Mouse (Mus musculus) heart, embryonic 14.5 days (tissue): ENCODE data around the gene Fam131b. TPM values are rescaled to one million over a fixed set of nuclear protein-coding genes. Genes with fewer than 3 reads are reported as not detected.

Experiments used
- ATAC-seq: fragments of 200-750 bp; cut with Nextera tagmentation; 2 replicates; pipeline ENCODE4 v1.8.0; 2017; ENCODE audit warnings: low read depth, moderate TSS enrichment; ENCODE audit not compliant: insufficient number of reproducible peaks, insufficient read depth, low FRiP score
- H3K27ac ChIP-seq, 2 experiments: fragments of 200-500 bp in 1 of 2; fragments of 300-500 bp in 1 of 2; sonication (generic) in 1 of 2; replicated peaks in 1 of 2; 2 replicates each; pipeline ENCODE4 v1.5.1; 2012 to 2014; ENCODE audit warnings: low read depth in 2 of 2, low read length in 2 of 2, control low read depth in 1 of 2, mild to moderate bottlenecking in 1 of 2, mixed read lengths in 1 of 2; ENCODE audit not compliant: control insufficient read depth in 1 of 2, insufficient read depth in 1 of 2
- H3K27me3 ChIP-seq: fragments of 300-500 bp; sonication (generic); 2 replicates; pipeline ENCODE4 v1.6.1; 2014; ENCODE audit warnings: mild to moderate bottlenecking, low read length, control low read depth; ENCODE audit not compliant: control insufficient read depth, insufficient read depth
- H3K36me3 ChIP-seq: fragments of 300-500 bp; sonication (generic); 2 replicates; pipeline ENCODE4 v1.6.1; 2014; ENCODE audit warnings: mild to moderate bottlenecking, control low read depth, low read length, mixed read lengths; ENCODE audit not compliant: control insufficient read depth, insufficient read depth
- H3K4me1 ChIP-seq, 2 experiments: fragments of 200-500 bp in 1 of 2; fragments of 300-500 bp in 1 of 2; sonication (generic) in 1 of 2; 2 replicates each; pipeline ENCODE4 v1.6.1; 2012 to 2014; ENCODE audit warnings: low read length in 2 of 2, control low read depth in 1 of 2, mixed read lengths in 1 of 2; ENCODE audit not compliant: control insufficient read depth in 2 of 2, insufficient read depth in 2 of 2
- H3K4me2 ChIP-seq: fragments of 300-500 bp; sonication (generic); 2 replicates; pipeline ENCODE4 v1.6.1; 2014; ENCODE audit warnings: mild to moderate bottlenecking, low read length
- H3K4me3 ChIP-seq, 2 experiments: fragments of 200-500 bp in 1 of 2; fragments of 300-500 bp in 1 of 2; sonication (generic) in 1 of 2; 2 replicates each; pipeline ENCODE4 v1.5.1; 2012 to 2014; ENCODE audit warnings: low read length in 2 of 2, mild to moderate bottlenecking in 2 of 2, control low read depth in 1 of 2, low read depth in 1 of 2, moderate library complexity in 1 of 2; ENCODE audit not compliant: control insufficient read depth in 1 of 2, insufficient read depth in 1 of 2
- H3K9ac ChIP-seq: fragments of 300-500 bp; sonication (generic); 2 replicates; pipeline ENCODE4 v1.6.1; 2014; ENCODE audit warnings: mild to moderate bottlenecking, low read length
- H3K9me3 ChIP-seq: fragments of 300-500 bp; sonication (generic); 2 replicates; pipeline ENCODE4 v1.6.1; 2016; ENCODE audit warnings: low read length, control low read depth; ENCODE audit not compliant: control insufficient read depth
- WGBS: fragments of 180-500 bp; shearing (Covaris S2); extraction: QIAGEN DNeasy Blood & Tissue Kit; methylation state at CpG from one replicate; pipeline ENCODE4 v1.1.7; 2014; 5-methylcytosine and 5-hydroxymethylcytosine counted together
- polyA plus RNA-seq: library from polyadenylated mRNA; unstranded; fragments of >200 nt; fragmentation: Nextera tagmentation; extraction: Ambion mirVana; gene quantifications from 2 replicates; pipeline ENCODE4 v1.2.1, GENCODE M21; 2014

Gene Fam131b
- polyA plus RNA-seq, 1 experiment from 2014 or later, result 0.14 TPM

GRCm38 (mm10) chr6:42361041-42361895, 36.8 kb upstream of the Fam131b start:
- Histone ChIP-seq H3K9me3 (no peaks in the 10 kb centered on the region), H3K36me3 (peaks cover 56% of the 10 kb centered on the region), H3K9ac (no peak overlapping the region), H3K4me1 (peaks cover 31 to 50% of the 10 kb centered on the region in 2 experiments), H3K27me3 (no peaks in the 10 kb centered on the region), H3K4me2 (no peak overlapping the region), H3K27ac (peak overlapping the region; percentile 10 to 57; a peak in 2 of 4 replicates), H3K4me3 (no peak overlapping the region)
- ATAC-seq, result no peak
- WGBS, result 83% methylated on average over 13 of the region's 13 CpGs

GRCm38 (mm10) chr6:42360231-42360840, 35.9 kb upstream of the Fam131b start:
- peaks cover 65% of the 10 kb centered on the region for H3K36me3 ChIP-seq
- no peaks in the 10 kb centered on the region for H3K27me3 ChIP-seq
- H3K4me2 ChIP-seq, result no peak overlapping the region
- no peaks in the 10 kb centered on the region for H3K9me3 ChIP-seq
- no peak overlapping the region for H3K4me3 ChIP-seq
- WGBS, result 86% methylated on average over 6 of the region's 6 CpGs
- 0 out of 2 replicates have a peak overlapping the region, but pooled peaks have one; percentile 25 for H3K9ac ChIP-seq
- peaks cover 34 to 58% of the 10 kb centered on the region in 2 experiments for H3K4me1 ChIP-seq
- ATAC-seq, result no peak
- H3K27ac ChIP-seq, result peak overlapping the region; percentile 28 to 88

- WGBS, result 33% methylated on average over 9 of the region's 9 CpGs
- no peak overlapping the region for H3K4me3 ChIP-seq
- H3K4me1 ChIP-seq, result peaks cover 41 to 65% of the 10 kb centered on the region in 2 experiments
- H3K4me2 ChIP-seq, result no peak overlapping the region
- H3K27me3 ChIP-seq, result no peaks in the 10 kb centered on the region
- H3K36me3 ChIP-seq, result peaks cover 73% of the 10 kb centered on the region
- ATAC-seq, result peak; percentile 40
- 0 out of 2 replicates have a peak overlapping the region, but pooled peaks have one; percentile 28 for H3K9ac ChIP-seq
- H3K27ac ChIP-seq, result peak overlapping the region; percentile 86 to 88
- H3K9me3 ChIP-seq, result no peaks in the 10 kb centered on the region
Measured at GRCm38 (mm10) chr6:42359364-42360147, 35.1 kb upstream of the Fam131b start.

GRCm38 (mm10) chr6:42358901-42359300, 34.5 kb upstream of the Fam131b start:
- H3K9me3 ChIP-seq, result no peaks in the 10 kb centered on the region

GRCm38 (mm10) chr6:42357901-42358300, 33.5 kb upstream of the Fam131b start:
- peaks cover 84% of the 10 kb centered on the region for H3K36me3 ChIP-seq
- 38% methylated on average over 6 of the region's 6 CpGs for WGBS
- no peaks in the 10 kb centered on the region for H3K9me3 ChIP-seq
- H3K27ac ChIP-seq, result peak overlapping the region in 1 of 2 experiments; percentile 52; a peak in 1 of 4 replicates
- peaks cover 52 to 80% of the 10 kb centered on the region in 2 experiments for H3K4me1 ChIP-seq
- H3K4me2 ChIP-seq, result no peak overlapping the region
- H3K27me3 ChIP-seq, result no peaks in the 10 kb centered on the region
- no peak for ATAC-seq
- H3K4me3 ChIP-seq, result no peak overlapping the region
- H3K9ac ChIP-seq, result 0 out of 2 replicates have a peak overlapping the region, but pooled peaks have one; percentile 21

More at GRCm38 (mm10) chr6:42358901-42359300, 34.5 kb upstream of the Fam131b start:
- H3K4me1 ChIP-seq, result peaks cover 48 to 72% of the 10 kb centered on the region in 2 experiments
- peak overlapping the region; percentile 83 to 88 for H3K27ac ChIP-seq
- no peak for ATAC-seq
- H3K4me2 ChIP-seq, result no peak overlapping the region
- H3K9ac ChIP-seq, result peak overlapping the region; percentile 28; the same call in 1 of the 2 replicates
- peaks cover 75% of the 10 kb centered on the region for H3K36me3 ChIP-seq
- no peaks in the 10 kb centered on the region for H3K27me3 ChIP-seq
- no peak overlapping the region for H3K4me3 ChIP-seq
- WGBS, result 76% methylated on average over 12 of the region's 12 CpGs

- no peak overlapping the region for H3K9ac ChIP-seq
- H3K4me1 ChIP-seq, result peaks cover 51 to 80% of the 10 kb centered on the region in 2 experiments
- no peak overlapping the region for H3K4me2 ChIP-seq
- H3K27me3 ChIP-seq, result no peaks in the 10 kb centered on the region
- peak overlapping the region in 1 of 2 experiments; percentile 52; a peak in 1 of 4 replicates for H3K27ac ChIP-seq
- H3K4me3 ChIP-seq, result no peak overlapping the region
- H3K9me3 ChIP-seq, result no peaks in the 10 kb centered on the region
- ATAC-seq, result no peak
- WGBS, result 88% methylated on average over 5 of the region's 5 CpGs
- H3K36me3 ChIP-seq, result peaks cover 93% of the 10 kb centered on the region
Measured at GRCm38 (mm10) chr6:42356913-42357312, 32.5 kb upstream of the Fam131b start.
